Mouse (Mus musculus) heart, postnatal 0 days (tissue): ENCODE measurements around the gene Kansl1.

ENCODE experiments used
- CTCF ChIP-seq: IDR thresholded peaks from 2 replicates; pipeline ENCODE4 v1.5.1; 2016; ENCODE audit warnings: antibody characterized with exemption, control low read depth, low read depth
- EP300 ChIP-seq: IDR thresholded peaks from 2 replicates; pipeline ENCODE4 v1.6.1; 2016; ENCODE audit warnings: antibody characterized with exemption, low read depth

DNA sequence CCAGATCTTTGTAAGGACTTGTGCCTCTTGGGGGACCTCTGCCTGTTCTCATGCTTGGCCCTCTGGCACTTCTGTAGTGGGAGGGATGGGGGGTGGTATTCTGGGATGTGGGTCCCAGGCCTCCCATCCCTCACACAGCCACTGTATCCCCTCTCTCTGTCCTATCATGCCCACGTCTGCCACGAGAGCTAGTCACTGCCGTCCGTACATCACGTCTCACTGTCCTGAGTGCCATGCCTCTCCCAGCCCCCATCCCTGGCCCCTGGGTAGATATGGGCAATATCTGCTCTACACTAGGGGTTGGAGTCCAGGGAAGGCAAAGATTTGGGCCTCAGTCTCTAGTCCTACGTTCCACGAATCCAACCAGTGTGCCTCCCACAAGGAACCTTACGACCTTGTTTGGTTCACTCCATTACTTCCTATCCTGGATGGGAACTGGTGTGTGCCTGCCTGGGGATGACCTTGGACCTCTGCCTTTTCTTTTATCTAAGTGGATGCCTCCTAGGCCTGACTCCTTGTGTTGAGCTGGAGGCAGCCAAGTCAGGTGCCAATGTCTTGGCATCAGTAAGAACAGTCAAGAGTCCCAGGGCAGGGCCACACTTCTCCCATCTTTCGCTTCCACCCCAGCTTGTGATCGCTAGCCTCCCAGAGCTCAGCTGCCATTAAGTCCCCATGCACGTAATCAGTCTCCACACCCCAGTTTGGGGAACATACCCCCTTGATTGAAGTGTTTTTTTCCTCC, 139.3 kb downstream of the Kansl1 start:
- TF ChIP-seq CTCF (no peak), EP300 (no peak)
